14 mouse cellular contexts compared by ENCODE assay signal in the genomic region with DNA sequence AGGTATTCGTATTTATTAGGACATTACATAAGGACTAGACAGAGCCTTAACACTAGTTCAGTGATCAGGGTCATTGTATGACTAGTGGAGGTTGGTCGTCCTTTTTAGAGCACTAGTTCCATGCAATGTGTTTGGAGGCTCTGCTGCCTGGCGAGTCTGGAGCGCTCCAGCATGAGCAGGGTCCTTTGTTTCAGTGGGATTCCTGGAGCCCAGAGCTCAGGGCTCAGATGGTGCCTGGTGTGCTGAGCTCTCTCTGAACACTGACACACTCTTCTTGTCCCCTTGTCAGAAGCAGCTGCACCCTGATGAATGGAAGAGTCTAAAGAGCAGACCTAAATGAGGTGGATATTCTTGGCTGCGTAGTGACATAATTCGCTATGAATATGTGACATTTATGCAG. TPM values are rescaled to one million over a fixed set of nuclear protein-coding genes. Genes with fewer than 3 reads are reported as not detected.
DNase-seq lines count a peak whose midpoint lies in the region; ATAC-seq lines count a peak whose summit lies in the region.
"Had no signal": no experiment of that assay in that cellular context is flagged by ENCODE, and none has a peak within 500 bp of the region (broad histone marks: within the 10 kb centered on the region; RNA-seq: fewer than 3 reads in every experiment).

No protein-coding gene starts in this region.

- no peaks in the 10 kb centered on the region for H3K27me3 ChIP-seq in embryonic facial prominence, embryonic 11.5 days (ENCODE audit: control insufficient read depth, insufficient read depth, low read length)
- H3K27me3 ChIP-seq in embryonic facial prominence, embryonic 10.5 days (replicated peaks; ENCODE audit: low read depth, poor library complexity, severe bottlenecking): no peaks in the 10 kb centered on the region
- H3K27me3 ChIP-seq: embryonic facial prominence, embryonic 13.5 days; limb, embryonic 13.5 days; stomach, embryonic 15.5 days had no signal

- no peaks in the 10 kb centered on the region; the same call in 1 of the 2 replicates for H3K36me3 ChIP-seq in embryonic facial prominence, embryonic 11.5 days (replicated peaks; ENCODE audit: control insufficient read depth, insufficient read depth, low read depth, low read length)
- peaks cover 44% of the 10 kb centered on the region for H3K36me3 ChIP-seq in embryonic facial prominence, embryonic 10.5 days (replicated peaks)

- ATAC-seq in embryonic facial prominence, embryonic 11.5 days (replicated peaks; ENCODE audit: insufficient number of reproducible peaks, low FRiP score, low TSS enrichment, low read depth): 0 out of 2 replicates have a peak, but pooled peaks have one; percentile 41
- ATAC-seq: lung, postnatal 0 days had no signal

- no peaks in the 10 kb centered on the region for H3K4me1 ChIP-seq in embryonic facial prominence, embryonic 11.5 days (ENCODE audit: control insufficient read depth, insufficient read depth, low read length)
- H3K4me1 ChIP-seq in embryonic facial prominence, embryonic 10.5 days: 0 out of 2 replicates have a peak, but pooled peaks cover 3% of the 10 kb centered on the region
- H3K4me1 ChIP-seq: embryonic facial prominence, embryonic 13.5 days; limb, embryonic 13.5 days had no signal

- no peak overlapping the region for H3K27ac ChIP-seq in embryonic facial prominence, embryonic 11.5 days (replicated peaks; ENCODE audit: low read depth, low read length)
- no peak overlapping the region for H3K27ac ChIP-seq in embryonic facial prominence, embryonic 10.5 days (replicated peaks)
- H3K27ac ChIP-seq: embryonic facial prominence, embryonic 13.5 days; heart, adult 2 months; limb, embryonic 13.5 days; stomach, embryonic 15.5 days had no signal

- no peak overlapping the region for H3K4me2 ChIP-seq in embryonic facial prominence, embryonic 11.5 days (ENCODE audit: low read depth, low read length)
- H3K4me2 ChIP-seq: embryonic facial prominence, embryonic 13.5 days; limb, embryonic 13.5 days; stomach, embryonic 15.5 days had no signal

- no peak for DNase-seq in embryonic facial prominence, embryonic 11.5 days (ENCODE audit: low spot score)
- DNase-seq in embryonic facial prominence, embryonic 10.5 days (ENCODE audit: low spot score): no peak
- peak; percentile 35 to 44 for DNase-seq in right cerebral cortex, postnatal 10 days (ENCODE audit: low spot score in 2 of 2)
- DNase-seq in right cerebral cortex, postnatal 25 days: no peak
- DNase-seq in mesoderm, embryonic 11.5 days (ENCODE audit: low read depth, low spot score): peak; percentile 52
- no peak for DNase-seq in thymus, postnatal 10 days (ENCODE audit: low spot score in 2 of 2)
- DNase-seq in cerebellum, adult 11-12 months: no peak
- no peak for DNase-seq in liver
- DNase-seq: heart, adult 2 months; kidney, postnatal 10 days had no signal

- H3K9ac ChIP-seq in embryonic facial prominence, embryonic 11.5 days (replicated peaks; ENCODE audit: low read length): no peak overlapping the region
- H3K9ac ChIP-seq: embryonic facial prominence, embryonic 13.5 days; limb, embryonic 13.5 days; stomach, embryonic 15.5 days had no signal

- H3K9me3 ChIP-seq in embryonic facial prominence, embryonic 11.5 days (replicated peaks; ENCODE audit: control insufficient read depth, low read length): no peaks in the 10 kb centered on the region
- H3K9me3 ChIP-seq in embryonic facial prominence, embryonic 10.5 days: no peaks in the 10 kb centered on the region
- H3K9me3 ChIP-seq: embryonic facial prominence, embryonic 13.5 days; limb, embryonic 13.5 days; stomach, embryonic 15.5 days had no signal

- H3K4me3 ChIP-seq in embryonic facial prominence, embryonic 11.5 days (ENCODE audit: low read depth, low read length): no peak overlapping the region
- H3K4me3 ChIP-seq in embryonic facial prominence, embryonic 10.5 days: no peak overlapping the region
- H3K4me3 ChIP-seq: embryonic facial prominence, embryonic 13.5 days; heart, adult 2 months; limb, embryonic 13.5 days; stomach, embryonic 15.5 days had no signal

- WGBS in embryonic facial prominence, embryonic 11.5 days: 71% methylated on average over 6 of the region's 6 CpGs
- WGBS in embryonic facial prominence, embryonic 10.5 days: 71% methylated on average over 6 of the region's 6 CpGs

RNA-seq across cellular contexts. Expression of a gene that starts 45.1 kb away (rescaled TPM):
- polyA plus RNA-seq in embryonic facial prominence, embryonic 11.5 days (2014; fragmentation: Nextera tagmentation; extraction: Ambion mirVana): 26.7 and 29.8 TPM in 2 replicates
- 20.4 and 21.7 TPM in 2 replicates for polyA plus RNA-seq in embryonic facial prominence, embryonic 10.5 days (2016; fragmentation: Nextera tagmentation; extraction: Ambion mirVana)

Comparison
In these comparisons a context has a peak if more than half of its experiments do, and no peak if none do; other contexts are left out.
1. DNase-seq: peak in right cerebral cortex, postnatal 10 days (2 of 2) and mesoderm, embryonic 11.5 days (single experiment); none in embryonic facial prominence, embryonic 11.5 days (single experiment), embryonic facial prominence, embryonic 10.5 days (single experiment), right cerebral cortex, postnatal 25 days (single experiment), thymus, postnatal 10 days (0 of 2), cerebellum, adult 11-12 months (single experiment) and liver (single experiment).